Mouse (Mus musculus) fat pad, adult 2 months (tissue): Measurements from ENCODE around the gene Calcoco1.
"Not testable (repeated sequence)": the region's sequence is repeated elsewhere in the genome, so short reads cannot be mapped to it uniquely, and the experiment has no call there.

ENCODE experiments used
- DNase-seq: peaks from one replicate; pipeline ENCODE4 v3.0.0-alpha.2; 2011; ENCODE audit warnings: low read depth, low spot score; ENCODE audit errors: extremely low read depth

Gene Calcoco1

DNA sequence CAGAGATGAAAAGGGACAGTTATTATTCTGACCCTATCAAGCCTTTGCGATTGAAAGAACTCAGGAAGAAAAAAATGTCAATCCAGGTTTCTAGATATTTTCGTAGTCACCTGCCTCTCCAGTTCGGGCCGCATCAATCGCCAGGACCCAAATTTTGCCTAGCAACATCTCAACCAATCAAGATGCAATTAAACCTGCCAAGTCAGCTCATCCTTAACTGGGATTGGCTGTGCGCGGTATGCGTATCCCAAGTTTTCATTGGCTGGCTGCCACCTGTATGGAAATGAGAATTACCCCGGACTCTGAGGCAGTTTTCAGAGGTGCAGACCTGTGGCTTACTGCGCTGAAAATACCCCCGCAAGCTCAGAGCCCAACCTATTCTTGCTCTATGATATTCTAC is 28.4 kb downstream of the Calcoco1 start:
- DNase-seq = no peak

DNA sequence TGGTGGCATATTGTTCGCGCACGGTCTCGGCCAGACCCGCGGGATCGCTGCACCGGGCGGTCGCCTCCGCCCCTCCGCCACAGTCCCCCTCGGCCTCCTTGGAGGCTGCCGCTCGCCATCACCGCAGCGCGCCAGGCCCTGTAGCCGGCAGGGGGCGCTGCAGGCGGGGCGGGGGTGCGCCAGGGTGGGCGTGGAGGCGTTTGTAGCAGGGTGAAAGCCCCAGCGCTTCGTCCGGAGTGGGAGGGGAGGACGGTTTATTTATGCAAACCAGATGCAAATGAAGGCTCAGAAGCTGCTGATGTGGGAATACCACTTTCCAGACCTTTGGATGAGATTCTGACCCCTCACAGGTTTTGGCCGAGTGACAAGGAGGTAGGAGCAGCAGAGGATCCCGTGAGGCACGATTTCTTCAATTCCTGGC is 29.0 kb downstream of the Calcoco1 start:
- no peak for DNase-seq

DNA sequence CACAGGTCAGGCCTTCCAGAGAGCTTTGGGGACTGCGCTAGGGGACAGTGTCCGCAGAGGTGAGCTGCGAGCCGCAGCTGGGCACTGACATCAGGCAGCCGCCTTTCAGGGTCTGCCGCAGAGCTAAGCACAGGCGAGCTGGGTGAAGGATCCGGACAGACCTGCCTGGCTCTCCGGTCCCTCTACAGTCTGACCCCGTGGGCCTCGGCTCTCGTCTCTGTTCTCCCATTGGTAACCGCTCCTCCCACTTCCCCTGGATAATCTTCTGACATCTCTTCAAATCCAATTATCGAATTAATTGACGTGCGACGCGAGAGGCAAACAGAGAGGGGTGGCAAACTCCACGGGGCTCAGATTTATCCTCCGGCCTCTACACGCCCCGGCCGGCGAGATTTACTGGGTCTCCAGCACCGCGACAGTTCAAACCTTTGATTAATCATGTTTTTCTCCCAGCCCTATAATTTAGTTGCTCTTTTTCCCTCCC is 29.6 kb downstream of the Calcoco1 start:
- no peak for DNase-seq

DNA sequence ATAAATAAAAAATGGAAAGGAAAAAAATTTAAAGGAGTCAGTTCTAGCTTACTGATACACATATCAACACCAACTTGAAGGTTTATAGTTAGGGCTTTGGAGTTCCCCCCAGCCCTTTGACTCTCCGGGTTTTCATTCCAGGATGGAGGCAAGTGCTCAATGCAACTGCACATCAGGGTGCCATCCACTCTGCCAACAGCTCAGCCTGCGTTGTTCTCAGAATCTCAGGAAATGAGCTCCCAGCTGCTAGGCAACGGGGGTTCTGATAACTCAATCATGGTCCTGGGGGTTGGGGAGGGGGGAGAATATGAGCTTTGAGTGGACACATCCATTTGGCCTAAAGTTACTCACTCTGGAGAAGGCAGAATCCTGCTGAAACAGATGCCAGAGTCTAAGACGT is 36.2 kb downstream of the Calcoco1 start:
- DNase-seq = no peak

DNA sequence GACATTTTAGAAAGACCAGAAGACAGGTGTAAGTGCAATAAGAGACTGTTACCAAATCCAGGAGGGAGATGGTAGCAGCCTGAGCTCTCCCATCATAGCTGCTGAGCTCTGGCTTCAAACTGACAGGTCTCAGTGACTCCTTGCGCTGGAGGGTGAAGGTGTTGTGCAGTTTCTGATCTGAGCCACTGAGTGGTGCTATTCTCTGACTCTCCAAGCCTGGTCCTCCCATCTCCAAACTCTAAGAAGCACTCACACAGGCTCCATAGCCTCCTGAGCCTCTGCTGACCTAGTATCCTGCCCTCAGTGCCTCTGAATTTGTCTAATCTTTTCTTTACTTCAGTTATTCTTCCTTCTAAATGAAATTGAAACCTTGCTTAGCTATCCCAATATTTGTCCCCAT is 38.3 kb downstream of the Calcoco1 start:
- DNase-seq = no peak

DNA sequence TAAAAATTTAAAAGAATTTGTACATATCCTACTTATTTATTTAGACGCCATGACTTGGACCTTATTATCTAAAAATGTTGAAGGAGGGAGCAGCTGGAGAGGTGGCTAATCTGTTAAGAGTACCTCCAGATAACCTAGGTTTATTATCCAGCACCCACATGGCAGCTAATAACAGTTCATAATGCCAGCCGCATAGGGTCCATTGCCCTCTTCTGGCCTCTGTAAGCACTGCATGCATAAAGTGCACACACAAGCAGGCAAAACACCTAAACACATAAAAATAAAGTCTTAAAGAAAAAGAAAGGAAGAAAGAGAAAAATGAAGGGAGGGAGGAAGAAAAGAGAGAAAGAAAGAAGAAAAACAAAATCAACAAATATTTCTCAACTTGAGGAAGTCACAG is 45.6 kb downstream of the Calcoco1 start:
- DNase-seq = no peak

DNA sequence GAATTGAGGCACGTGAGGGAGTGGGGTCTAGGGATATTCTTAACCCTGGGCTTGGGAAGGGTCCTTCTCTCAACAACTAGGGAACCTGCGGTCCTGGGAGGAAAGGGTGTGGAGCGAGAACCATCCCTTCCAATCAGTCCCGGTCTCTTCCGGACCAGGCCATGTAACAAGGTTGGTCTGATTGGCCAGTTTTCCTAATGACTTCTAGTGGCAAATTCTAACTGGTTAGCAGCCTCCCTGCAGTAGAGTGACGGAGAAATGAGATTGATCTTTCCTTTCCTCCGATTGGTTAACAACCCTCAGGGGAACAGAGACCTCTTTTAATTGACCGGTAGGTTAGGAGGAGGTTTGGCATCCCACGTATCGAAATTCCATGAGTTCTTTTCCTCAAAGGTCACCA is 48.4 kb downstream of the Calcoco1 start:
- DNase-seq = no peak

DNA sequence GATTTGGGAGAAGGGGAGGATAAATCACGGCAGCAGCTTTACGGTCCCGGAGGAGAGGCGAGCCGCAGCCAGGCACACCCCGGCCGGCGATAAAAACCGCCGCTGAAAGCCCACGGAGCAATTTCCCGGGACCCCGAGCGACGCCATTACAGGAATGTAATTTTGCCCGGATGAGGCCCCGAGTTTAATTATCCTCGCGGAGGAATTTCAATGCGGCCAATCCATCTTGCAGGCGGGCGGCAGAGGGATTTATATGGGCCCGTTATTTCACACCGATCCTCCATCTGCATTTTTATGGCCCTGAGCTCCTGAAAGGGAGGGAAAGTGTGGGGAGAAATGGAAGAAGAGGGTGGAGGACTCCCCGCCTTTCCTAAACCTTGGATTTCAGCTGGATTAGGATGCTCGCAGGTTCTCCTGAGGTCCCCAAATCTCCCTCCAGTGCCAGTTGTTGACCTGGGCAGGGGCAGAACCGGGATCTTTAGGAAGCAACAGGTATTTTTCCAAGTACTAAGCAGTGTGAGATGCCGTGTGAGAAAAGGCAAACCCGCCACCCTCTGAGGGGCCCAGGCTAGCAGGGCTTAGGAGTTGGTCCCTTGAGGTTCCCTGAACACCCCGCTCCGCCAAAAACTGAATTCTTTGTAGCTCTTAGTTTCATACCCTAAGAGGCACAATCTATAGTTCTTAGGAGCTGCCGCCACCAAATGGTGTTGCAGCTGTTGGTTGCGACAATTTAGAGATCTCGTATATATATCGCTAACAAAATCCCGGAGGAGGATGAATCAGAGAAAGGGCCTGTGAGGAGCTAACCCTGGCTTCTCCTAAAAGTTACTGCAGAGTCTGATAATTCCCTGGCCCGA is 49.5 kb downstream of the Calcoco1 start, which contains the start of gene Atp5g2:
TSS of gene Atp5g2 (minus strand) at position 138 of the 857 bp plus-strand sequence.
- no peak for DNase-seq

DNA sequence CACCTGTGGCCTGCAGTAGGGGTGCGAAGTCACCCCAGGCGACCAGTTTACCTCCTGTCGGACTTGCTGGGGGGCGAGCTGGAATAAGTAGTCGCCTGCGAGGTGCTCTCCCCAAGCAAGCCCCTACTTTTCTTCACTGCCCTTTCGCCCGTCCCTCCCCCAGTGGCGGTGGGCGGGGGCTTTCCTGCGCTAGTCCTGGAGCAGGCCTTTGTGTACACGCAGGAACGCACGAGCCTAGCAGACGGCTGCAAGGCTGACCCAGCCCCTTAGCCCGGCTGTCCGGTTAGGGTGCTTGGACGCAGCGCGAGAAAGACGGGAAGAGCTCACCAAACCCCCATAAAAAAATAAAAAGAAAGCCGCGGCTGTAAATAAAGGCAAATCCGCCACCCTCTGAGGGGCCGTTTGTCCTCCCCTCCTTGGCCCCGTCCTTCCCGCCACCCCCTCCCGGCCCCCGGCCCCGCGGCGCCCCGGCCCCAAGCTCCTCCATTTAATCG is 50.2 kb downstream of the Calcoco1 start:
- DNase-seq = no peak

DNA sequence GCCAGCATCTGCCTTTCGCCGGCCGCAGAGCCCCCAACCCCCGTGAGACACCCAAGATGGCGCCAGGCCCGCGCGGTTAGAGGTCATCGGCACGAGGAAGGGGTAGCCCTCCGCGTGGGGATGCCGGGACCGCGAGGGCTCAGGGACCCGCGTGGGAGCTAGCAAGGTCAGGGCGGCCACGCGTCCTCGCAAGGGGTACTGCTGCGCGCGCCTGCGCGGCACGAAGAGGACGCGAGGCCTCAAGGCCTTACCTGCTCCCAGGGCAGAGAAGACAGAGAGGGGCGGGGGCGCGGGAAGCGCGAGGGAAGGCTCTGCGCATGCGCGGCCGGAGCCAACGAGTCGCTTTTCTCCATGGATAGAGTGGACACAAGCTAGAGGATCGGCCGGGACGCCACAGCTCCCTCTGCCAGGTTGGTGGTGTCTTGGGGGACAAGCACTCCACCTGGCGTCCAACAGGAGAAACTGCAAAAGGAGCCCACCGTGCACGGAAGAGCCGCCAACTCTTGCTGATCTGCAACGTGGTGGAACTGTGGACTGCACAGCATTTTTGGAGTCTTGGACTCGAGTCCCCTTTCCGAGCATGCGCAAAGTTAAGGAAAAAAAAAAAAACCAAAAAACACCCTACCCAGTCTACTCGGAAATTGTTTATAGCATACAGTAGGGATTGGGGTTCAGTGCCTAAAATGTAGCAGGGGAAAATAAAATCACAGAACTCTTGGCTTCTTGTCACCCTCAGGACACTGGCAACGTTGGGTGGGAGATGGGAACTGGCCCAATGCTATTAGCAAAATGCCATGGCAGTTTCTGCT is 51.0 kb downstream of the Calcoco1 start:
- DNase-seq = no peak

DNA sequence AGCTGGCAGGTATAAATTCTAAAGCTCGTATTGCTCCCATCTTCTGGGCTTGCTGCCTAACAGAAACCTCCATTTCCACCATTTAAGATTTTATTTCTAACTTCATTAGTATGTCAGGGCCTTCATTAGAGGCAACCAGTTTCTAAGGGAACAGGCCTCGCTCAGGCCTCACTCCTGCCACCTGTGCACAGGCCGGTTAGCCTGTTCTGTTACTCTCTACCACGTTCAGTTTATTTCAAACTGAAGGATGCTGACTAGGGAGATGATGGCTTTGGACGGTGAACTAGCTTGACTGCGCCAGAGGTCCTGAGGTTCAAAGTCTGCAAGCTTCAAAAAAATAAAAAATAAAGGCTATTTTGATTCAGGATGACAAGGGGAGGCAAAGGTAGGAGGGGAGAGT is 51.7 kb downstream of the Calcoco1 start:
- DNase-seq = no peak

DNA sequence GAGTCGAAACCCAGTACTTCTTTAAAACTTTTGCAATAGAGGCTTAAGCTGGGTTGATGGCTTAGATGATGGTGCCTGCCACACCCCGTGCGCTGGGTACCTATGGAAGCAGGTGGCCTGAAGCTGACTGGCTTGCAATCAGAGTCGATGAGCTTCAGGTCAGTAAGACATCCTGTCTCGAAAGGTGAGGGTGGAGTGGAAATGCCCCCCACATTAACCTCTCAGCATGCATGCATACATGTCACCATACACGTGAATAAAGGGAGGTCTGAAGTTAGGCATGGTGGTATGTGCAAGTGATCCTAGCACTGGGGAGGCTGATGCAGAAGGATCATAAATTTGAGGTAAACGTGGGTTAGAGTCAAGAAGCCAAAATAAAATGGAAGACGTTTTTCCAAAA is 52.4 kb downstream of the Calcoco1 start:
- no peak for DNase-seq

DNA sequence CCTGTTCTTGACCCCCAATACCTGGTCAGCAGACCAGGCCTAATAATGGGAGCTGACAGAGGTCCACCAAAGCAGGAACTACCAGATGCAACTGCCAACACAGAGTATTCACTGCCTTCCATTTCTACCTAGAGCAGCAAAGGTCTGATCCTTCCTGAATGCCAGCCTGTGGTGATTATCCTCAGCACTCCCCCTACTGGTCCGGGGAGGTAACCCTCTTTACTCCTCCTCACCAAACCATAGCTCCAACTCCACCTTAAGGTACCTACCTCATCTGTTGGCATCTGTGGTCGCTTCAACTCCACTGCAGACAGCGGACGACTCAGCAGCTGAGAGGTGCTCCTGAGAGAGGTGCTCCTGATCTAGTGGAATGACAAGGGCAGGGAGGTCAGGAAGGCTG is 56.5 kb downstream of the Calcoco1 start:
- DNase-seq = no peak

DNA sequence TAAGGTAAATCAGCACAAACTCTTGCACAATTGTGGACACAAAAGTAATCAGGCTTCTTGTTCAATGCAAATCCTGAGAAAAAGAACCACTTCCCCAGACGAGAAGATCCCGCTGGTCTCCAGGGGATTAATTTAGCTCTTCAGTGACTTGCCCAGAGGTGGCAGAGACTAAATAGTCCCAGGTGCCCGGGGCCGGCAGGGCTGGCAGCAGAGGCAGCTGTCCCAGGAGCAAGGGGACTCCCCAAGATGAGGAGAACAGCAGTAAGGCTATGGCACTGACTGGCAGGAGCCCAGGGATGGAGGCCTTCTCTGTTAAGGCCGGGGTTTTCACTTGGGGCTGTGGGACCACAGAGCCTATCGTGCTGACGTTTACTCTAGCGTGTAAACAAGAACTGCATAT is 58.2 kb downstream of the Calcoco1 start:
- DNase-seq = no peak

DNA sequence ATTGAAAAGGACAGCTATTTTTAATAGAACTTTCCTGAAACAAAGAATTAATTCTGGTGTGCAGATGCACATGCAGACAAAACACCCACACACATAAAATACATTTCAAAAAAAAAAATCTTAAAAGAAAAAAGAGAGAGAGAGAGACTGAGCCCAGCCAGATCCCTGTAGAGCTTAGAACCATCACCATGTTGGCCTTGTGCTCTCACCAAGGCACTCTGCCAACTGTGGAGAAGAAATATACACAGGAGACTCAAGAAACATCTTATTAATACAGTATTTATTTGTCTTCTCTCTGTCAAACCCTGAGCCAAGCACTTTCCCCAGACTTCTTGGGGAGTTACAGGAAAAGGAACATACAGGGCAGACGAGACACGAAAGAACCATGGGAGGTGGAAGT is 59.4 kb downstream of the Calcoco1 start:
- DNase-seq = not testable (repeated sequence)

DNA sequence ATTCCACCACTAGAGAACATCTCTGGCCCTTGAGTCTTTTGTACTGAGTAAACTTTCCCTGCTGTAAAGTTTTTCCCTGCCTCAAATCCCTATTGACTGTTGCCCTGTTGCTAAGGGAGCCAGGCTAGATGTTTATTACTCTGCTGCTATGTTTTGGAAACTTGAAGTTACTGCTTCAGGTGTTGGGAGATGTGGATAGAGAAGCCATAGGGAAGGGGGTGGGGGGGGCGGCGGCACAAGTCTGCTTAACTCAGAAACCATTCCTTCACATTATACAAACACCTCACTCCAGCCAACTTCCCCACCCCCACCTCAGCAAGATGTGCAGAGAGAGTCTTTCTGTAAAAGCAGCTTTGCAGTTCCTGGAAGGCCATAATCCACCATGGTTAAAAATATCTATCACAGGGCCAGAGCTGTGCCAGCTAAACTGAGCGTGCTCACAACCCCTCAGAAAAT is 64.0 kb downstream of the Calcoco1 start:
- DNase-seq = no peak
